Mouse (Mus musculus) megakaryocyte-erythroid progenitor cell, adult 5-6 weeks (primary cell): Measurements from ENCODE around the gene Col5a3. TPM values are rescaled to one million over a fixed set of nuclear protein-coding genes. Genes with fewer than 3 reads are reported as not detected.

Experiments
- ATAC-seq: replicated peaks from 2 replicates; pipeline ENCODE4 v1.8.0; 2016; ENCODE audit warnings: mild to moderate bottlenecking, inconsistent platforms; ENCODE audit not compliant: severe bottlenecking, poor library complexity, low FRiP score, low TSS enrichment
- total RNA-seq, 2 experiments: library from RNA; stranded (forward) in 1 of 2; stranded (reverse) in 1 of 2; fragments of 200-1000, 215-1000 nt in 1 of 2; fragments of >200 nt in 1 of 2; fragmentation: Nextera tagmentation in 1 of 2; gene quantifications; 2 replicates each; pipeline ENCODE4 v1.2.3; 2014 to 2017

The Col5a3 gene
- total RNA-seq, 2 experiments from 2014 or later = not detected

DNA sequence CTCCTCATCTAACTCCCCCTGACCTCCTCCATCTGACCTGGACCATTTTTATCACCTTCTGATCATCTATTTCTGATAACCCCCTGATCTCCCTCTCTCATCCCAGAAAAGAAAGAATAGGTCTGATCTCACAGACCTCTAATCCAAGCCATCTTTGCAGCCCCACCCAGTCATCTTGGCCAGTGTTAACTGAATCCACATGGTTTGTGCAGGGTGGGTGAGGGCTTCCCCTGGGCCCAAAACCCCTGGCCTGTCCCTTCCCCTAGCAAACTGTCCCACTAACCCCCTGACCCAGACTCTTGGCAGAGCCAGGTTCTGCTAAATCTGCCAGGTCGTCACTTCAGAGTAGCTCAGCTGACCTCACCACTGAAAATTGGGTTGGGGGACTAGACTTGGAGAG is 4.1 kb downstream of the Col5a3 start:
- no peak for ATAC-seq

DNA sequence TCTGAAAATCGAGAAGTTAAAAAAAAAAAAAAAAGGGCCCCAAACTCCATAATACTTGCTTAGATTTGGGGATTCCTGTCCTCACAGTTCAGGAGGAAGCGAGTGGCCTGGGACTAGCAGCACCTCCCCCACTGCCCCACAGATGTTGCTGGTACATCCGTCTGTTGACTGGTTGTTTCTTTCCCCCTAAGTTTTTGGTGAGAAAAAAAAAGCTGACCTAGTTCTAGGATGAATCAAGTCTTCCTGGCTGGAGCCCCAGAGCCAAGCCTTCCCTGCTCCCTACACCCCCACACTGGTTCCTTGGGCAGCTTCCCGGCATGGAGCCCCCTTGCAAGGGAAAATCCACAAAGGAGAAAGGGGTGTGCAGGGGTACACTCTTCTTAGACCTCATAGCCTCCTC is 4.6 kb downstream of the Col5a3 start:
- no peak for ATAC-seq

DNA sequence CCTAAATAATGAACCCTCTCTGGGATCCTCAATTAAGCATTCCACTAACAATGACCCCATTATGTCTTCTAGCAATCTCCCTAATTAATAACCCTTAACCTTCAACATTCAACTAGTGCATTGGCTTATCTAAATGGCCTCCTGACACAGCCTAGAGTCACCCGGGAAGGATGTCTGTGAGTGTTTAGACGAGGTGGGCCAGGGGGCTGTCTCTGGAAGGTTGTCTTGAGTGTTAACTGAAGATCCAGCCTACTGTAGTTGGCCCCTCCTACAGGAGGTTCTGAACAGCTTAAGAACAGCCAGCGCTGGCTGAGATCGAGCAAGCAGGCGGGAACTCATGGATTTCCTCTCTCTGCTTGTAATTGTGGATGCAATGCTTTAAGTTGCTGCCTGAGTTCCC is 9.2 kb downstream of the Col5a3 start:
- ATAC-seq = no peak

DNA sequence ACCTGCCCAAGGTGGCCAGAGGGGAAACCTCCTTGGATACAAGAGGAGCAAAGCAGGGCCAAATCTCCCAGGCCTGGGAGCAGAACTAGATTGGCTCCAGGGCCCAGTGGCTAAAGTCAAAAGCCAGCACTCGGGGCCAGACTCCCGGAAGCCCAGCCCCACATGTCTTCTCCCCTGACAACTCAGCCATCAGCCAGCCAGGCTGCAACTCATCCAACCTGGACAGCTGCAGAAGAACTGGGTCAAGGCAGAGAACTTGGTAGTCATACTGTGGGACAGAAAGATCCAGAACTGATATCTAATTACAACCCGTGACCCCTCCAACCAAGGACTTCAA is 9.7 kb downstream of the Col5a3 start:
- ATAC-seq = no peak

DNA sequence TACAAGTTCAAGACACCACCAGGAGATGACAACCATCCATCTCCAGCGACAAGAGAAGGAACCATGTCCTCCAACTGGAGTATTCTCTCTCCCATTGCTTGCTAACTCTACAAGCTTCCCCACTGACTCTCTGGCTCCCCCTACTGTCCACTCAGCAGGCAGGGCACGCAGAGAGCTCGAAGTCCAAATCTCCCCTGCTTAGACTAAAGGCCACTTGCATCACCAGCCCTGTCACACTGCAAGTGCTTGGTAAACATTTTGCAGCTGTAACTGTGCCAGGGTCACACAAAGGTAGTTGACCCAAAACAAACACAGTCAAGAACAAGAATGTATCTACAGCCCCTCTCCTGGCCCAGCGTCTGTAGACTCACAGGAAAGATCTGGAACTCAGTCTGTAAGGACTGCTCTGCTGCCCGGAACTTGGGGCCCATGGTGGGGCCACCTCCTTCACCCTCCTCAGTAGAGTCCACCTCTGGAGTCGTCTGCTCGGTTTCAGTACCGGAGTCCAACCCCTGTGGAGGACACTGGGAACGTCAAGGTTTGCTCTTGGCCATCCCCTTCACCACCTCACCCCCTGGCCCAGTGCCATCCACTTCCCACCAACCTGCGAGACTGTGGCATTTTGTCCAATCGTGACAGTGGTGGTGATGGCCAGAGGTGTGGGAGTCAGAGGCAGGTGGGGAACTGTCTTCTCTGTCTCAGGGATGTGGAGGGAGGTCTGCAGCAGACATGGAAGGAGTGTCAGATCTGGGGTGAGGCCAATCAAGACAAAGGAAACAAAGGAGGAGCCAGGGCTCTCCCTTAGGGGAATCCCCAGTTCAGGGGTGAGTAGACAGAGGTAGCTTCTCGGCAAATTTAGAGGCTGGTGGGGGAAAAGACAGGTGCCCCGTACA is 10.4 kb downstream of the Col5a3 start:
- ATAC-seq = peak; percentile 87

DNA sequence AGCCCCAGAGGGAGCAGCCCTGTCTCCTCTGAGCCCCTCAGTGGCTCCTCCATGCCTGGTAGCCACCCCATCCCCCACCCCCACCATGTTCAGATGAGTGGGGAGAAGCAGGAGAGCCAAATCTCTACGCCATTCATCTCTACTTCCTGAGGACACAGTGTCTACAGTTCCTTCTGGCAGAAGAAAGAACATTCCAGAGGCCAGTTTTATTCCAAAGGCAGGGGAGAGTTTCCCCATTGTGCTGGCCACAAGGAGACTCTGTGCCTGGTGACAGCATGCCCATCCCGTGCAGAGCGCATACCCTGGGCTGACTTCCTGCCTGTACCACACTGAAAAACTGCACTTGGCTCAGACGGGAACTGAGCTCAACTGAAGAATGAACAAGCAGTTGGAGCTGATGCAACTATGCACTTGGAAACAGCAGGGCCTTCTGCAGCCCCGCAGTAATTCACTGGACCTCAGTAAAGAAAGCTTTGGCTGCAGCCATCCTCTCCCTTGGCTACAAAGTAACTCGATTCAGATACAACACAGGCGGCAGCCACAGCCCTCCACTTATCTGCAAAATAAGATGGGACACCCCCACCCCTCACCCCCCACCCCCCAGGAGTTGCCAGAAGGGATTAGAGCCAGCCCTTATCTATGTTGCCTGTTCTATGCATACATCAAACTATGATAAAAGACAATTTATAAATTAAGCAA is 20.6 kb downstream of the Col5a3 start:
- 0 out of 2 replicates have a peak, but pooled peaks have one; percentile 31 for ATAC-seq

DNA sequence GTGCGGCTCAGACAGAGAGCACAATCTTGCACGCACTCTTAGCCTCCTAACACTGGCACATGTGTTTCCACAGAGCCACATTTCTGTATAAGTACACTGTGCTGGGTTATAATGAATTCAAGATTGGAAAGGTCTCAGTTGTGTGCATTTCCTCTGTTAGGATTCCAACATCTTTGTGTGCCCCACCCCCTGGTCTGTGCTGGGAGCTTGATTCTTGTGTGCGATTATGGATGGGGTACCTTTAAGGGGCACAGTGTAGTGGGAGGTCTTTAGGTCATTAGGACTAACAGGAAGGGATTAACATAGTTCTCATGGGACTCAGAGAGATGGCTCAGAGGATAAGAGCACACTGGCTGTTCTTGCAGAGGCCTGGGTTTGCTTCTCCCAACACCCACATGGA is 24.5 kb downstream of the Col5a3 start:
- ATAC-seq = no peak

DNA sequence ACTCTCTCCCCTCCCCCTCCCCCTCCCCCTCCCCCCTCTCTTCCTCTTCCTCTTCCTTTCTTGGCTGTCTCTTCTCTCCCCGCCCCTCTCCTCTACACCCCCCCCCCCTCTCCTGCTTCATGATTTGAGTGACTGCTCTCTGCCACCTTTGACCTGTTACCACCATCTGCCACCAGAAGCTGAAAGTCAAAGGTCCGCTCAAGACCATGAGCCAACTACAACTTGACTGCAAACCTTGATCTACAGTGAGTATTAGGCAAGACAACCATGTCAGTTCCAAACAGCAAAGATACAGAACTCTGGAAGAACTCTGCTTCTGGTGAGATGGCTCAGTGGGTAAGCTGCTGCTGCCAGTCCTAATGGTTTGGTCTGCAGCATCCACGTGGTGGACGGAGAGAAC is 25.2 kb downstream of the Col5a3 start:
- ATAC-seq = no peak

DNA sequence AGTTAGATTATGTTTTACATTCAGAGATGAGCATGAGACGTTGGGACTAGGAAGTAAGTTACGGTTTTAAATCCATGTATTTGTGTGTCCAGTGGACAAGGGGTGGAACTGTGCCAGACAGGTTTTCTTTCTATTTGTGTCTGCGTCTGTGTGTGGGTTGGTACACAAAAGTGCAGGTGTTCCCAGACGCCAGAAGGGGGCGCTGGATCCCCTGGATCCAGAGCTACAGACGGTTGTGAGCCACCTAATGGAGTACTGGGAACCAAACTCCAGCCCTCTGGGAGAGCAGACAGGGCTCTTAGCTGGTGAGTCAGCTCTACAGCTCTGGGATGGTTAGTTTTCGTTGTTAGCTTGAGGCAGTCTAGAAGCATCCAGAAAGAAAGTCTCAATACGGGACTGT is 26.9 kb downstream of the Col5a3 start:
- ATAC-seq = no peak

DNA sequence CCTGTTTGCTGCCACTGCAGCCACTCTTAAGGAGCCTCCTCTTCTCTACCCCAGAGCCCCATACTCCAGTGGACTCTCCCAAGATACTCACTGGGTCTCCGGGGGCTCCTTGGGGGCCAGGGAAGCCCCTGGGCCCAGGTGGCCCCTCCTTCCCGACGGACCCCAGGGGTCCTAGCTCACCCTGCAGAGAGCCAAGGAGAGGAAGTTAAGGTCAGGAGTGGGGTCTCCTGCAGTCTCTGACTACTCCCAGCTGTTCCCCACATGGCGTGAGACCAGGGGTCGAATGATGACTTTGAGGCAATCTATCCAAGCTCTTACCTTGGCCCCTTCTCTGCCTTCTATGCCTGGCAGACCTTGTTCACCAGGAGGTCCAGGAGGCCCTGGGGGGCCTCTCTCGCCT is 29.8 kb downstream of the Col5a3 start:
- no peak for ATAC-seq

DNA sequence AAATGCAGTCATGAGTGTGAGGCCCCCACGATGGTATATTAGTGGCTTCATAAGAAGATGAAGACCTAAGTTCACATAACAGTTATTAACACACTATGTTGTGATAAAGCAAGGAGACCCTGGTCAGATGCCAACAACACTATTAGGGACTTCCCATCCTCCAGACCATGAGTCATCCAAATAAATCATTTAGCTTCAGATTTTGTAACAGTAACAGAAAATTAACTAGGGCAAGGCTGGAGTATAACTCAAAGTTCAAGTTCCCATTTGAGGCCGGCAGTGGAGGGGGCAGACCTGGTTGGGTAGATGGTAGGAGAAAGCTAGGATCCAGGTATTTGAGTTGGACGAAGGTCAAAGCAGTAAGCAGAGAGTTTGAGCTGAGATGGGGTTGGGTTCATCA is 33.6 kb downstream of the Col5a3 start:
- no peak for ATAC-seq

DNA sequence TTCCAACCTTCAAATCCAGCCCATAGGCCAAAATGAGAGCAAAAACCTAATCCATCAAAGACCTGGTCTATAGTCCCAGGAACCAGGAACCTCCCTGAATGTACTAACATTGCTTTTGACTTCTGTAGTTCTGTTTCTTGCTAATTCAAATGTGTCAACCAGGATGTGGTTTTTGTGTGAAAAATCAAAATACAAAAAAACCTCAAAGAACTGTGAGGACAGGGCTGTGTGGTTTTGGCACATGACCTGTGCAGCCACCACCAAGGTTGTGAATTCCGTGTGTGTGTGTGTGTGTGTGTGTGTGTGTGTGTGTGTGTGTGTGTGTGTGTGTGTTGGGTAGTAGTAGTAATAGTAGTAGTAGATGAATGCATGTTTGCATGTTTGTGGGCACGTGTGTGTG is 49.6 kb downstream of the Col5a3 start:
- ATAC-seq = no peak

DNA sequence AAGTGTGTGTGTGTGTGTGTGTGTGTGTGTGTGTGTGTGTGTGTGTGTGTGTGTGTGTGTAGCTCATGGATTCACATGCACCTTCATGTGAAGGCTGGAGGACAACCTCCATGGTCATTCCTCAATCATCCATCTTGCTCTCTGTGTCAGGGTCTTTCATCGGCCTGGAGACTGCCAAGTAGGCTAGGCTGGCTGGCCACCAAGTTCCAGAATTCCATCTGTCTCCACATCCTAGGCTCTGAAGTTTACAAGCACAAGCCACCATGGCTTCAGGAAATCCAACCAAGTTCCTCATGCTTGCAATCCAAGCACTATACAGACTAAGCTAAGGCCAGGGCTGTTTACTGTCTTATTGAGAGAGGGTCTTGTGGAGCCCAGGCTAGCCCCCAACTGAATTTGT is 51.8 kb downstream of the Col5a3 start:
- no peak for ATAC-seq

DNA sequence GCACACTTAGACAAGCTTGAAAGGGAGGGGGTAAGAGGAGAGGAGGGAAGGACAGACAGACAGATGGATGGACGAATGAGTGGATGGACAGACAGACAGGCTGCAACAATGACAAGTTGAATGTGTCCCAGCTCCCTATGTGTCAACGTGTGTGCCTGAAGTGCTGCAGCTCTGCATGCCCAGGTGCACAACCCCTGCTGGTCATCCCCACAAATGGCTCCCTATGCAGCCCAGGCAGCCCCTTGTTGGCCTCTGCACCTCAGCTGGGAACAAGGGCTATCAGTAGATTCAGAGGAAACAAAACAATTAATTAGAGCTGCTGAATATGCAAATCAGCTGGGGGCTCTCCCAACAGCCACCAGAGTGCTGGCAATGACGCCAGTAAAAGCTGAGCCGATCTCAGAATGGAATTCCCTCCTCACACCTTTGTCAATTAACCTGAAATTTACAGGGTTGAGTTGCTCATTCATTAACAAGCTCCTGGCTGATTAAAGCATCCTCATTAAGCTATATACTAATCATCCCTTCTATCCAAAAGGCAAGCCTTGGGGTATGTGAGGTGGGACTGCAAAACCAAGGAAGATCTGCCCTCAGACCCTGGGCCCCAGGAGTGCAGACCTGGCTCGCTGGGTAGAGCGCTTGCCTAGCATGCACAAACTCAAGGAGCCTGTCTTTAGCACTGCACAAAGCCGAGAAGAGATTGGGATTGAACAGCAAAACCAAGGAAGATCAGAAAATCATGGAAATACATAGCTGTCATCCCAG is 52.5 kb downstream of the Col5a3 start:
- ATAC-seq = no peak

DNA sequence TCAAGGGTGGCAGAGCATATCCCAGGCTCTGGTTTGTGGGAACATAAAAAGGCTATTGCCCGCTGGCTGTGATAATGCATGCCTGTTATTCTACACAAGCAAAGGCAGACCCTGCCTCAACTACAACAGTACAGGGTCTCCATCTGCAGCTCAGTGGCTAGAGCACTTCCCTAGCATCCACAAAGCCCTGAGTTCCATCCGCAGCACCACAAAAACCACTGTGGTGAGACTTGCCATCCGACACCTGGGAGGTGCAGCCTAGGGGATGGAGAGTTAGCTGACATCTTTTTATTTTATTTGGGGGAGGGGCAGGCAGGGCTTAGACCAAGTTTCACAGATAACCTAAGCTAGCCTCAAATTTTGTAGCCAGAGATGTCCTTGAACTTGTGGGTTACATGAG is 53.5 kb downstream of the Col5a3 start:
- no peak for ATAC-seq

DNA sequence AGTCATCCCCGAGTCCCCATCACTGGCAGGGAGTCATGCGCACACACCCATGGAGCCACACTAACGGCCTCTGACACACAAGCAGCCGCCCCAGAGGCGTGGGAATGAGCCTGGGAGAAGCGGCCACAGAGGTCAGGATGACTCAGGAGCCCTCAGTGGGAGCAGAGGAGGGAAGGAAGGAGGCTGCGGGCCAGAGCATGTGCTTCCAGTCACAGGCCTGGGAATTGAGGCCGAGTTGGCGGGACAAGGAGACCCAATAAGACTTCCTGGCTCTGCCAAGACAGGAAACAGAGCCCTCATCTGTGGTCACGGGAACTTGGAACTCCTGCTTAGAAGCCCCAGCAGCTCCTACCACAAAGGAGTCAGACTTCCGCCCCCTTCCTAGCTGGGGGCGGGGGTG is 54.1 kb downstream of the Col5a3 start:
- no peak for ATAC-seq

DNA sequence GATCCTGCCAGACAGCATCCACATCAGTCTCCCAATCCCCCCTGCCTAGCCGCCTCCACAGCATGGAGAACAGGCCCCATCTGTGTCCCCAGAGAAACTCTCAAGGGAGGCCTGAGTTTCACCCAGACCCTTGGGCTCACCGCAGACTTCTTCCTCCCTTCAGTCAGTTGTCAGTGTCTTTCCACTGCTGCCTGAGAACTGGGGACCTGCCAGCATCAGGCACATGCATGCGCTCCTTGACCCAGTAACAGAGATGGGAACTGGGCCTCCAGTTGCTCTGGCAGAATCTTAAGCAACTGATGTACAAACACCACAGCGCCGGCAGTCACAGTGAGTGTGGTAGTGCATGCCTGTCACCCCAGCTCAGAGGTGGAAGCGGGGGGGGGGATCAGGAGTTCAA is 56.0 kb downstream of the Col5a3 start:
- ATAC-seq = no peak

DNA sequence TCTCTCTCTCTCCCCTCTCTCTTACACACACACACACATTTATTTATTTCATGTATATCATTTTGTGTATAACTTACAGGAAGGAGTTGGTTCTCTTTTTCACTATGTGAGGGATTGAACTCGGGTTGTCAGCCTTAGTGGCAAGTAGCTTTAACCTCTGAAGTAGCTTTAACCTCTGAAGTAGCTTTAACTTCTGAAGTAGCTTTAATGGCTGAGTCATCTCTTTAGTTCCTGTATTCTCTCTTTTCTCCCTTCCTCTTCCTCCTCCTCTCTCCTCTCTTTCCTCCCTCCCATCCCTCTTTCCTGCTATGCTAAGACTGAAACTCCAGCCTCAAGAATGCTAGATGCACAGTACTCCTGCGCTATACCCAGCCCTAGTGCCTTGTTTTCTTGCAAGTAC is 56.6 kb downstream of the Col5a3 start:
- no peak for ATAC-seq

DNA sequence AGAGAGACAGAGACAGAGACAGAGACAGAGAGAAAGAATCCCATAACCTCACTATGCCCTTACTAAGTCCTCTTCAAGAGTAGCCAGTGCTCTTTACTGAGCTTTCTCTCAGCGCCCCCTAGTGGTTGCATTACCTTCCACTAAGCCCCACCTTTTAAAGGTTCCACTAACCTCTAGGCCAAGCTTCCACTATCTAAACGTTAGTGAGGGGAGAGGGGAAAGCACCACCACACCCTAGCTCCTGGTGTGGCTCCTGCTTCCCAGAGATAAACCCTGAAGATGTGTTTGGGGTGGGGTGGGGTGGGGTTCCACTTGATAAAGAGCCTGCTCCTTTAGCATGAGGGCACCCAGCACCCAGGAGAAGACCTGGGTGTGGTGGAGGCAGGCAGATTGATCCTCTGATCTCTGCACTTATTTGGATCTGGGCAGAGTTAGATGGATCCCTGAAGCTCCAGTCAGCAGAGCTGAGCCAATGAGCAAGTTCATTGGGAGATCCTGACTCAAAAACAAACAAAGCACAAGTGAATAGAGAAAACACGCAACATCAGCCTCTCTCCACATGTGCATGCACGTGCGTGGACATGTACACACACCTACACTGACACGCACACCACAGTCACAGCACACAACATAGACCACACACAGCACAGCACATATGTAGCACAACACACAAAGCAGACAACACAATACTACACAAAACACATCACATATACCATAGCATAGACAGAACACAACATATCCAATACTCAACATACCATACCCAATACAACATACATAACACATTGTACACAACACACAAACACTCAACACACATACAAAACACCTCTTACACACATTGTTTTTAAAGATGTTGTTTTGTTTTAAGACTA is 57.5 kb downstream of the Col5a3 start:
- peak; percentile 93 for ATAC-seq
